Mouse (Mus musculus) telencephalon, adult 2 months (tissue): Measurements from ENCODE around the gene Entpd5.
"Not testable (repeated sequence)": the region's sequence is repeated elsewhere in the genome, so short reads cannot be mapped to it uniquely, and the experiment has no call there.

Experiments
- DNase-seq: peaks from one replicate; pipeline ENCODE4 v3.0.0-alpha.2; 2011; ENCODE audit warnings: low read depth, low spot score

The Entpd5 gene

GRCm38 (mm10) chr12:84399135-84399534 is 9.7 kb downstream of the Entpd5 start:
- DNase-seq: no peak

- no peak for DNase-seq
Observed at GRCm38 (mm10) chr12:84398629-84399028, 10.2 kb downstream of the Entpd5 start.

GRCm38 (mm10) chr12:84397685-84398084 is 11.1 kb downstream of the Entpd5 start:
- no peak for DNase-seq

GRCm38 (mm10) chr12:84396947-84397679 is 11.7 kb downstream of the Entpd5 start:
- DNase-seq: no peak

GRCm38 (mm10) chr12:84393847-84394246 is 15.0 kb downstream of the Entpd5 start:
- no peak for DNase-seq

- DNase-seq: no peak
Observed at GRCm38 (mm10) chr12:84392681-84393080, 16.1 kb downstream of the Entpd5 start.

- DNase-seq: no peak
Observed at GRCm38 (mm10) chr12:84390336-84390735, 18.5 kb downstream of the Entpd5 start.

- no peak for DNase-seq
Observed at GRCm38 (mm10) chr12:84388774-84389400, 19.9 kb downstream of the Entpd5 start.

GRCm38 (mm10) chr12:84388097-84388496 is 20.7 kb downstream of the Entpd5 start:
- no peak for DNase-seq

GRCm38 (mm10) chr12:84385408-84385807 is 23.4 kb downstream of the Entpd5 start:
- no peak for DNase-seq

- no peak for DNase-seq
Observed at GRCm38 (mm10) chr12:84384644-84385081, 24.2 kb downstream of the Entpd5 start.

GRCm38 (mm10) chr12:84382369-84382768 is 26.5 kb downstream of the Entpd5 start:
- no peak for DNase-seq

GRCm38 (mm10) chr12:84373831-84374481 is 34.9 kb downstream of the Entpd5 start:
- no peak for DNase-seq

- no peak for DNase-seq
Observed at GRCm38 (mm10) chr12:84371647-84372046, 37.2 kb downstream of the Entpd5 start.

GRCm38 (mm10) chr12:84366971-84367370 is 41.9 kb downstream of the Entpd5 start:
- no peak for DNase-seq

- no peak for DNase-seq
Observed at GRCm38 (mm10) chr12:84365137-84365536, 43.7 kb downstream of the Entpd5 start.

- DNase-seq: no peak
Observed at GRCm38 (mm10) chr12:84364291-84364690, 44.5 kb downstream of the Entpd5 start.

GRCm38 (mm10) chr12:84362872-84363271 is 46.0 kb downstream of the Entpd5 start:
- DNase-seq: no peak

GRCm38 (mm10) chr12:84361555-84362489 is 47.0 kb downstream of the Entpd5 start, which contains the start of the genes Coq6 and Fam161b:
Coq6 (plus strand) TSS chr12:84361657.
Fam161b (minus strand) TSS chr12:84361833.
- peak; percentile 99 for DNase-seq

- DNase-seq: not testable (repeated sequence)
Observed at GRCm38 (mm10) chr12:84358699-84359098, 50.1 kb downstream of the Entpd5 start.

- DNase-seq: no peak
Observed at GRCm38 (mm10) chr12:84347192-84347591, 61.6 kb downstream of the Entpd5 start.
